Mouse (Mus musculus) small intestine, adult 2 months (tissue): ENCODE data around the gene Sec24b. TPM values are rescaled to one million over a fixed set of nuclear protein-coding genes. Genes with fewer than 3 reads are reported as not detected.

ENCODE experiments used
- H3K27ac ChIP-seq: fragments of 200-500 bp; 2 replicates; pipeline ENCODE4 v1.5.1; 2012; ENCODE audit warnings: low read depth, low read length, control low read depth, inconsistent platforms; ENCODE audit not compliant: insufficient read depth
- H3K27me3 ChIP-seq: fragments of 200-500 bp; 2 replicates; pipeline ENCODE4 v1.6.1; 2012; ENCODE audit warnings: mild to moderate bottlenecking, moderate library complexity, low read length, inconsistent platforms; ENCODE audit not compliant: control insufficient read depth, insufficient read depth
- H3K36me3 ChIP-seq: fragments of 200-500 bp; 2 replicates; pipeline ENCODE4 v1.6.1; 2012; ENCODE audit warnings: mild to moderate bottlenecking, low read length, control low read depth, inconsistent platforms; ENCODE audit not compliant: control insufficient read depth, insufficient read depth
- H3K4me1 ChIP-seq: fragments of 200-500 bp; 2 replicates; pipeline ENCODE4 v1.6.1; 2012; ENCODE audit warnings: low read length, inconsistent platforms, mixed read lengths; ENCODE audit not compliant: control insufficient read depth, insufficient read depth, insufficient read length
- H3K4me3 ChIP-seq: fragments of 200-500 bp; 2 replicates; pipeline ENCODE4 v1.5.1; 2012; ENCODE audit warnings: low read depth, mild to moderate bottlenecking, control low read depth, inconsistent platforms, low read length, moderate library complexity
- CTCF ChIP-seq: fragments of 200-500 bp; IDR thresholded peaks from 2 replicates; pipeline ENCODE4 v1.5.1; 2012; ENCODE audit warnings: low read depth, mild to moderate bottlenecking, control low read depth, inconsistent platforms, low read length, moderate library complexity, mixed read lengths; ENCODE audit not compliant: insufficient replicate concordance, insufficient read length; ENCODE audit errors: extremely low read depth
- POLR2A ChIP-seq: fragments of 200-500 bp; IDR thresholded peaks from 2 replicates; pipeline ENCODE4 v1.6.1; 2012; ENCODE audit warnings: low read depth, mild to moderate bottlenecking, control low read depth, inconsistent platforms, low read length, moderate library complexity
- WGBS: fragments of 180-500 bp; shearing (Covaris S2); methylation state at CpG from one replicate; pipeline ENCODE4 v1.1.7; 2018; 5-methylcytosine and 5-hydroxymethylcytosine counted together
- polyA plus RNA-seq: library from polyadenylated mRNA; depleted of rRNA; stranded (reverse); fragments of >200 nt; gene quantifications from 2 replicates; pipeline ENCODE4 v1.2.3, GENCODE M21; 2012

Gene Sec24b
- polyA plus RNA-seq, 1 experiment: 53.7 TPM

DNA sequence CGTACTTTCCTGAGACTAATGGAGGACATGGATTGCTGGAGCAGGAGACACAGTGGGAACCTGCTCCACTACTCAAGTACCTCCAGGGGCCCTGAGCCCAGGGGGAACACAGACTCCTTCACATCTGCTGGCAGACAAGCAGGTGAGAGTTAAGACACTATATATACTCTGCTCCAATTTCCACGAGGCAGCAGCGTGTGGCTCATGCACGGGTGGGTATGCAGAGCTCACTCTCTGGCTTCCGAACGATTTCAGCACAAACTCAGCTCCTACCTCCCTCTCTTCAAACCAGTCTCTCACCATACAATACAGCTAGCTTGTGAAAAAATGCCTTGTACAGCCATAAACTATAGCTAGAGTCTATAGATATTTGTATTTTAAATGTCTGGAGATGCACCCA lies 62.8 kb downstream of the Sec24b start:
- no peak overlapping the region for H3K4me3 ChIP-seq
- peaks cover 67% of the 10 kb centered on the region for H3K36me3 ChIP-seq
- WGBS: 89% methylated on average over 6 of the region's 6 CpGs
- no peaks in the 10 kb centered on the region for H3K4me1 ChIP-seq
- no peak overlapping the region for H3K27ac ChIP-seq
- H3K27me3 ChIP-seq: no peaks in the 10 kb centered on the region
- no peak for TF ChIP-seq POLR2A
- no peak for TF ChIP-seq CTCF

DNA sequence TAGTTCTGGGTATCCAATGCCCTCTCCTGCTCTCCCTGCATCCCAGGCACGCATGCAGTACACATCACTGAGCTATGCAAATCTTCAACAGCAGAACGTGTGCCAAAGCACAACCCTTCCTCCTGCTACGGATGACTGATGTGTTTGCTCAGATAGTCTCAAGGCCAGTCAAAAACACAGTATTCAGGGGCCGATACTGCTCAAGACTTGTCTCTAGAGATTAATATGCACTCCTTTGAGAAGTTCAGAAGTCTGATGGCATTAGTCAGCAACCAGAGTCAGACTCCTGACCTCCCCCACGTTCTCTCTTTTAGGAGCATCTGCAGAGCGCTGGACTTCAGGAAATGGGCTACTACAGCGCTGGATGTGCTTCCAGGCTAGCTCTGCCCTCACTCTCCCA lies 63.4 kb downstream of the Sec24b start:
- Histone ChIP-seq H3K4me1 (no peaks in the 10 kb centered on the region), H3K36me3 (peaks cover 67% of the 10 kb centered on the region), H3K4me3 (no peak overlapping the region), H3K27me3 (no peaks in the 10 kb centered on the region), H3K27ac (no peak overlapping the region)
- TF ChIP-seq CTCF: no peak
- 77% methylated on average over 7 of the region's 7 CpGs for WGBS

DNA sequence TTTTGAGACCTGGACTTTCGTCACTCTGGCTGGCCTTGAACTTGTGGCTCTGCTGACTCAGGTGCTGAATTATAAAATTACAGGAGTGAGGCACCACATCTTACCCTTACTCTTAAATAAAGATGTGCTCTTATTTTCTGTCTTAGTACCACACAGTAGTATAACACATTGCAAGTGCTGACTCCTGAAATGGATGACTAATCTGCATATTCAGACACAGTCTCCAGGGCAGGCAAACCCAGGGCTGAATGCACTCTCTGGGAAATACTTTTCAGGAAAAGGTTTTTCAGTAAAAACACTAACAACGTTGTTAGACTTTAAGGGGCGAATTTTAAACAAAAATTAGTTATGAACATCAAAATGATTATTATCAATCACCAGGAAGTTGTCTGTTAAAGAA lies 64.0 kb downstream of the Sec24b start:
- Histone ChIP-seq H3K4me1 (no peaks in the 10 kb centered on the region), H3K27ac (no peak overlapping the region), H3K4me3 (no peak overlapping the region), H3K27me3 (no peaks in the 10 kb centered on the region), H3K36me3 (peaks cover 66% of the 10 kb centered on the region)
- no peak for TF ChIP-seq CTCF
- TF ChIP-seq POLR2A: no peak
- WGBS: 83% methylated on average over 3 of the region's 3 CpGs

DNA sequence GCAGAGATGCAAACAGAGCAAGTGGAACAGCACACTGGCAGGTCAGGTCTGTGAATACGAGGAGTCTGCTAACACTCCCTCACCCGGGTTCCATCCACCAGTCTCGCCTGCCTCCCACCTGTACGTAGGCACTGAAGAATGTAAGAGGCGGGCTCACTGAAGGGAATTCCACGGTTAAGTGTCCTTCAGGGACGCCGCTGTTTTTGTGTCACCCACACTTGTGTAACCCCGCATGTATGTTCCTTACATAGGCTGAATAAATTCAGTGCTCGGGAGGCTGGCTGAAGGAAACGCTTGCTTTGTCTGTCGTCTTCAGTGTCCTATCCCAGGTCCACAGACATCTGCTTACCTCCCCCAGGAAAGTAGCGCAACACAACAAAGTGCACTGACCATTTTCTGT lies 74.1 kb downstream of the Sec24b start:
- no peak overlapping the region for H3K27ac ChIP-seq
- H3K36me3 ChIP-seq: peaks cover 69% of the 10 kb centered on the region
- no peaks in the 10 kb centered on the region for H3K4me1 ChIP-seq
- no peaks in the 10 kb centered on the region for H3K27me3 ChIP-seq
- TF ChIP-seq CTCF (no peak), POLR2A (no peak)
- WGBS: 94% methylated on average over 13 of the region's 13 CpGs
- H3K4me3 ChIP-seq: no peak overlapping the region

DNA sequence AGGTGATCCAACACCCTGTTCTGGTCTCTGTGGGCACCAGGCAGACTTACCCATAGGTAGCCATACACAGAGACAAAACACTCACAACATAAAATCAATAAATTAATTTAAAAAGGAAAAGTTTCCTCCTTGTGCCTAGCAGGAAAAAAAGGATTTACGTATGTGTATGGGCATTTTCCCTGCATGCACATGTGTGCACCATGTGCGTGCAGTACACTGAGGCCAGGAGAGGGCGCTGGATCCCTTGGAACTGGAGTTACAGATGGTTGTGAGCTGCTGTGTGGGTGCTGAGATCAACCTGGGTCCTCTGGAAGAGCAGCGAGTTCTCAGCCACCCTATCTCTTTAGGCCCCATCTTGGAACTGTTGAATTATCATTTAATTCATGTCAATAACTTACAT lies 76.0 kb downstream of the Sec24b start:
- Histone ChIP-seq H3K4me3 (no peak overlapping the region), H3K4me1 (no peaks in the 10 kb centered on the region), H3K36me3 (peaks cover 65% of the 10 kb centered on the region), H3K27me3 (no peaks in the 10 kb centered on the region), H3K27ac (no peak overlapping the region)
- WGBS: 90% methylated on average over 4 of the region's 4 CpGs
- TF ChIP-seq POLR2A (no peak), CTCF (no peak)

- H3K4me1 ChIP-seq: no peaks in the 10 kb centered on the region
- peaks cover 60% of the 10 kb centered on the region for H3K36me3 ChIP-seq
- no peak overlapping the region for H3K4me3 ChIP-seq
- WGBS: 88% methylated on average over 5 of the region's 5 CpGs
- H3K27ac ChIP-seq: no peak overlapping the region
- no peak for TF ChIP-seq POLR2A
- TF ChIP-seq CTCF: no peak
- no peaks in the 10 kb centered on the region for H3K27me3 ChIP-seq
These were observed 76.6 kb downstream of the Sec24b start for GRCm38 (mm10) chr3:129984797-129985196.

- Histone ChIP-seq H3K36me3 (peaks cover 37% of the 10 kb centered on the region), H3K27me3 (no peaks in the 10 kb centered on the region), H3K27ac (no peak overlapping the region), H3K4me1 (no peaks in the 10 kb centered on the region), H3K4me3 (no peak overlapping the region)
- 83% methylated on average over 5 of the region's 5 CpGs for WGBS
- no peak for TF ChIP-seq POLR2A
- TF ChIP-seq CTCF: no peak
These were observed 79.1 kb downstream of the Sec24b start for GRCm38 (mm10) chr3:129982271-129982670.

DNA sequence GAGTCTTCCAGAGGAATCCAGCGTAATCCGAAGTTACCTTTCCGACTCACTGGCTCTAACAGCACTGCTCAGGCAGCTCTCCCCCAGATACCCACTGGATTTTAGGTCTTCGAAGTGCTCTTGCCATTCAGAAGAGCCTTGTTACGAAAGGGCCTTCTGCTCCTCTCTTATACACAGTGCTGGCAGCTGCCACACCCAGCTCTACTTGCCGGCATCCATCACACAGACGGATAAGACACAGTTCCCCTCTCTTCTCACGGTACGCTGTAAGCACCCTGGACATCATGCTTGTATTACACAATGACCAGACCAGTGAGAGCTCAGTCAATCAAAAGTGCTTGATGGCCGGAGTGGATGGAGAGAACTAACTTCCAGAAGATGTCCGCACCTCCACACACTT lies 79.6 kb downstream of the Sec24b start:
- H3K27ac ChIP-seq: no peak overlapping the region
- no peaks in the 10 kb centered on the region for H3K27me3 ChIP-seq
- no peaks in the 10 kb centered on the region for H3K4me1 ChIP-seq
- no peak overlapping the region for H3K4me3 ChIP-seq
- TF ChIP-seq POLR2A: no peak
- TF ChIP-seq CTCF: no peak
- WGBS: 88% methylated on average over 11 of the region's 11 CpGs
- H3K36me3 ChIP-seq: peaks cover 33% of the 10 kb centered on the region
